Mouse (Mus musculus) cerebellum, adult 9-11 months (tissue): ENCODE measurements around the gene Scaper.

Source experiments
- DNase-seq: peaks from one replicate; pipeline ENCODE4 v3.0.0; 2022

Scaper gene

DNA sequence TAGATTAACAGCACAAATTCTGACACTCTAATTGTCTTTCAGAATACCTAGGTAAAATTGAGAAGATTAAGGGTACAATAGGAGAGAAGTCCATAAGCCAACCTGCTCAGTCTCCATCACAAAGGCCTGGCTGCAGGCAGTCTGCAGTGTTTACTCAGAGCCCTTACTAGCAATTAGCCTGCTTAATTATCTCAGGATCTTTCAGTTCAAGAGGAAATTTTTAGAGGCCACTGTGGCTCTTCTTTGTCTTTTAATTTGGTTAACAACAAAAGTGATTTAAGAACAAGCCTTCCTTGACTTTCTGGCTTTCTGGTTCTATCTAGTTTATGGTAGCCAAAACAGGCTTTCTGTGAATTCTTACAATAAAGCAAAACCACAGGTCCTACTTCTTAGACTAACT, 339.3 kb downstream of the Scaper start:
- no peak for DNase-seq

GRCm38 (mm10) chr9:55586141-55586540, 351.8 kb downstream of the Scaper start:
- peak; percentile 17 for DNase-seq

GRCm38 (mm10) chr9:55581414-55581813, 356.5 kb downstream of the Scaper start:
- no peak for DNase-seq

- no peak for DNase-seq
Measured at GRCm38 (mm10) chr9:55576571-55576970, 361.3 kb downstream of the Scaper start.

- no peak for DNase-seq
Measured at GRCm38 (mm10) chr9:55571071-55571470, 366.8 kb downstream of the Scaper start.

- no peak for DNase-seq
Measured at GRCm38 (mm10) chr9:55568466-55569159, 369.3 kb downstream of the Scaper start.

- no peak for DNase-seq
Measured at GRCm38 (mm10) chr9:55560960-55561359, 377.0 kb downstream of the Scaper start.

GRCm38 (mm10) chr9:55554986-55555385, 382.9 kb downstream of the Scaper start:
- DNase-seq = no peak

DNA sequence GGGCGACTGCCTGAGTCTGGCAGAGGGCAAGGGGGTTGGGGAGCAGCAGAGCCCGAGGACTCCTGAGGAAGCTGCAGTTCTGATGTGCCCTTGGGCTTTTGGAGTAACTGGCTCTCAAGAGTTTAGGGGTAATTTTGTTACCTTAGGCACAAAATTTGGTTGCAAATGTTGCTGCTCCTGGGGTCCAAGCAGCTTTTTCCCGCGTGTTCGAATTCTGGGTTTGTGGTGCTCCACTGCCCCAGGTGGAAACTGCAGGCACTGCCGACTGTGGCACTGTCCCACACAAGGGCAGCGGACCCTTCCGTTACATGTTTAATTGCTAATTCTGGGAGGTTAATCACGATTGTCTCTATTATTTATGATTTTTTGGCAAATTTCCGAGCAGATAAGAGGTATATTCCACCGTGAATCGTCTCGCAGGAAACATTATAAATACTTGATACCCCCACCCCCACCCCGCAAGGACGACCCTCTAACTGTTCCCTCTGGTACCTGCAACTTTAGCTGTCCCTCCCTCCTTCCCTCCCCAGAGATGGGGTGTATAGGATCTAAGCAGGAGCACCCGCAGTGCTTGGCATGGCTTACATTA, 388.5 kb downstream of the Scaper start:
- no peak for DNase-seq

- no peak for DNase-seq
Measured at GRCm38 (mm10) chr9:55548871-55549270, 389.0 kb downstream of the Scaper start.

GRCm38 (mm10) chr9:55546176-55547010, 391.5 kb downstream of the Scaper start:
- DNase-seq = peak; percentile 17

DNA sequence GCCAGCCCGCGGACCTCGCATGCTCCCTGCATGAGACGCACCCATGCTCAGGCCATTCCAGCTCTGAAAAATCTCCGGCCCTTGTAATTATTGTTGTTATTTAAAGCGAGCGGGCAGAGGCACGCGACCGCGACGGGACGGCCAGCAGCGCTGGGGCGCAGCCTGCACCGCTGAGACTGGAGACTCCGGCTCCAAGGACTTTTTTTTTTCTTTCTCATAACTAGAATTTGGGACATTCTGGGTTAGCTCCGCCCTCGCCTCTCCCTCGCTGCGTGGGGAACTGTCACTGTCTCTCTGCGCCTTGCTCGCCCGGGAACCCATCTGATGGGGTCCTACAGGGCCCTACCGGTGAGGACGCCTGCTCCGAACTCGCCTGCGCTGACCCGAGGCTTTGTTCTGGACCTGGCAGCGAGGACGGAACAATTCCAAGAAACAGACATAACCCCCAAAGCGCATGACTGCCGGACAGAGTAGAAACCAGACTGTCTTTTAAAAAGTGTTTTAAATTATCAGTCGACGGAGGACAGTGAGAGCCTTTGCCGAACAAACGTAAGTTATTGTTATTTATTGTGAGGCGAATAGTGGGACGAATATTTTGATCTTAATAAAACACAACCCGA, 392.3 kb downstream of the Scaper start:
- peak; percentile 9 for DNase-seq

- peak; percentile 31 for DNase-seq
Measured at GRCm38 (mm10) chr9:55544861-55545555, 392.9 kb downstream of the Scaper start.

- DNase-seq = peak; percentile 26
Measured at GRCm38 (mm10) chr9:55543703-55544401, 394.1 kb downstream of the Scaper start.

- no peak for DNase-seq
Measured at GRCm38 (mm10) chr9:55543336-55543702, 394.6 kb downstream of the Scaper start.

DNA sequence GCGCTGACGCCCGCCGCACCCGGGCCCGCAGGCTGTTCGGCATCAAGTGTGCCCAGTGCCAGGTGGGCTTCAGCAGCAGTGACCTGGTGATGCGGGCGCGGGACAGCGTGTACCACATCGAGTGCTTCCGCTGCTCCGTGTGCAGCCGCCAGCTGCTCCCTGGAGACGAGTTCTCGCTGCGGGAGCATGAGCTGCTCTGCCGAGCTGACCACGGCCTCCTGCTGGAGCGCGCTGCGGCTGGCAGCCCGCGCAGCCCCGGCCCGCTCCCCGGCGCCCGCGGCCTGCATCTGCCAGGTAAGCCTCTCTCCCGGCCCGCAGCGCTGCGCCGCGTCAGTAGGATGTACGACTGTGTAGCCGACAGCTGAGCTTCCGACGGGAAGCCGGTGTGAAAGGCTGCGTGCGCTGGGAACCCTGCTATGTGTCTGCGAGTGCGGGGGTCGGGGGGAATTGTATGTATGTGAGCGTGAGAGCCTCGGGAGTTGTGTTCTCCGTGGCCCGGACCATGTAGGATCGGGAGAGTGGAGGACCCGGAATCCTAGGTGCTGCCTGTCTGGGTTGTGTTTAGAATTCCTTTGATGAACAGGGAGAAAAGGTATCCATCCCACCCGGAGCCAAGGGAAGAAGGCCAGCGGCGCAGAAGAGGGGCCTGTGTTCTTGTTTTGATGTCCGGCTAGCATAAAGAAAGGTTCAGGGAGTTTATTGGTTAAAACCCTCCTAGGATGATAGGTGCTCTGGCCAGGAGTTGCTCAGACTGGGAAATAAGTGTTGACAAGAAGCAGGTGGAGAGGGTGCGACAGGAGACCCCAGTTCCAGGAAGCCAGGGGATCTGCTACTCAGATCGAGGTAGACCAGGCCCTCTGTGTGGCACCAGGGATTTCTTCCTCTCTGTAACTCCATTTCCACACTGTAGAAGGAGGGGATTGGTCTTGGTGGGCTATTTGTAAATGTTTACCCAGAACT, 395.3 kb downstream of the Scaper start:
- peak; percentile 14 for DNase-seq

DNA sequence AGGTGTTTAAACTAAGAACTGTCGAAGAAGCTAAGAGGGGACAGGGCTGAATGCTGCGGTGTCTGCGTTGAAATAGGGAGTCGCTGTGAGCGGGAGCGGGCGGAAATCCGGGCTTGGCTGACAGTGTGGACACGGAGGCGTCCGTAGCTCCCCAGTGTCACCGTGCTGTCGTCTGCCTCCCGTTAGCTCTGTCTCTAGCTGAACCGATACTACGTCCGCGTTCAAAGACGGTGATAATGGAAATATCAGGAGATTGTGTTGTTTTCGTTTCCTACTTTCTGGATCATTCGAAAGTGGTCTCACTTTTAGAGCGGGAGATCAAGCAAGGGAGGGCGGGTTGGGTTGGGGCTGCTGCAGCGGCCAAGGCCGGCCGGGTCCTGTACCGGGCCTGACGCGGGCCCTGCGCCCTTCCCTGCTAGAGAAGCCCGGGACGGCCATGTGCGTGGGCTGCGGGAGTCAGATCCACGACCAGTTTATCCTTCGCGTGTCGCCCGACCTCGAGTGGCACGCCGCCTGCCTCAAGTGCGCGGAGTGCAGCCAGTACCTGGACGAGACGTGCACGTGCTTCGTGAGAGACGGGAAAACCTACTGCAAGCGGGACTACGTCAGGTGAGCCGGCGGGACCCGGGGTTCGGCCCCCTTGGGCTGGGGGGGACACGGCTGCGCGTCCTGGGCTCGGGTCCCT, 396.1 kb downstream of the Scaper start:
- peak; percentile 13 for DNase-seq

GRCm38 (mm10) chr9:55540888-55541287, 397.0 kb downstream of the Scaper start:
- peak; percentile 20 for DNase-seq

- no peak for DNase-seq
Measured at GRCm38 (mm10) chr9:55540391-55540770, 397.5 kb downstream of the Scaper start.

GRCm38 (mm10) chr9:55539661-55540390, 398.1 kb downstream of the Scaper start:
- no peak for DNase-seq
